Mouse (Mus musculus): ENCODE measurements around the gene S100a16. TPM values are rescaled to one million over a fixed set of nuclear protein-coding genes. Genes with fewer than 3 reads are reported as not detected.

Gene S100a16
- total and polyA plus RNA-seq, 3 experiments = not detected

DNA sequence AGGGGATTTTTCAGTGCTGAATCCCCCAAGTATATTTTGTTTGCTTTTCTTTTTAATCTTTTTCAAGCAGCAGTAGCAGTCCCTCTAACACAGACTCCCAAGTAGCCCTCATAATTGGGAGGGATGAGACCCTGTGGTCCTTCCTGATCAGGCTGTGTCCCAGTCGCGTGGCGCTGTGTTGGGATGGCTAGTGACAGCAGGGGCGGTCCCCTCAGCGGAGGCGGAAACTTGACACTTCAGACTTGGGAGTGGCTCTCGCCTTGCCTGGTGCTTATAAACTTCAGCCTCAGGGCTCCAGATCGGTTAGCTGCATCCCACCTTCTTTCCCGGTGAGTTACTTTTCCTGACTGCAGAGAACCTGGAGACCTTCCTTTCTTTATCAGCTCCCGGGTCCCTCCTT lies 22.4 kb upstream of the S100a16 start:
- peaks cover 32% of the 10 kb centered on the region for H3K4me1 ChIP-seq (ENCODE audit: insufficient read depth, low read depth, low read length)
- H3K27me3 ChIP-seq (ENCODE audit: insufficient read depth, low read length) = no peaks in the 10 kb centered on the region
- H3K4me3 ChIP-seq (ENCODE audit: low read depth, low read length) = peak overlapping the region; percentile 70
- no peaks in the 10 kb centered on the region for H3K9me3 ChIP-seq (replicated peaks)
- no peak for TF ChIP-seq TAL1 (conservative IDR thresholded peaks at IDR 0.05; ENCODE audit: low read depth, low read length)
- TF ChIP-seq CTCF (IDR thresholded peaks at IDR 0.05; ENCODE audit: low read depth, low read length) = no peak
- TF ChIP-seq GATA2 (IDR thresholded peaks at IDR 0.05; ENCODE audit: borderline replicate concordance, low read depth, low read length) = no peak
- TF ChIP-seq GATA1 (IDR thresholded peaks at IDR 0.05; ENCODE audit: borderline replicate concordance, low read length) = no peak
- no peak for TF ChIP-seq POLR2AphosphoS5 (IDR thresholded peaks at IDR 0.05; ENCODE audit: insufficient replicate concordance, low read depth, low read length)
- ATAC-seq (ENCODE audit: extremely low read depth, insufficient number of reproducible peaks, low FRiP score, poor library complexity, severe bottlenecking) = peak; percentile 88
- DNase-seq (ENCODE audit: low spot score) = peak; percentile 67
- peaks cover 35% of the 10 kb centered on the region for H3K36me3 ChIP-seq (replicated peaks)

DNA sequence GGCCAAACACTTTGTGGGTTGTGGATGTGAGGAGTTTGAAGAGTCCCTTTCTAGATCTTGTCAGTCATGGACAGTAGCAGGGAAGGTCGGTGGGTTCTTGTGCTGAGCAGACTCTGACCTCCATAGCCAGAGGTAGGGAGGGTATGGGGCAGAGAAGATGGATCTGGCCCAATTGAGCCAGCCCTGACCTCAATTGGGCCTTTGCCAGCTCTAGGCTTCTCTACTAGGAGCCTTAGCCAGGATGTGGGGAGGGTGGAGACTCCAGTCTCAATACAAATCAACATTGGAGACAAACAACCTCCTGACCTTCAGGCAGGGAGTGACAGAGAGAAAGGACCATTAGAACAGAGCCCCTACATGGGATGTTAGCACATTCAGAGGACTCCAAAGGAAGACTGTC lies 21.8 kb upstream of the S100a16 start:
- H3K4me1 ChIP-seq (ENCODE audit: insufficient read depth, low read depth, low read length) = peaks cover 32% of the 10 kb centered on the region
- peak overlapping the region; percentile 70 for H3K4me3 ChIP-seq (ENCODE audit: low read depth, low read length)
- TF ChIP-seq GATA1 (IDR thresholded peaks at IDR 0.05; ENCODE audit: borderline replicate concordance, low read length) (no peak), POLR2AphosphoS5 (IDR thresholded peaks at IDR 0.05; ENCODE audit: insufficient replicate concordance, low read depth, low read length) (no peak), TAL1 (conservative IDR thresholded peaks at IDR 0.05; ENCODE audit: low read depth, low read length) (no peak), GATA2 (IDR thresholded peaks at IDR 0.05; ENCODE audit: borderline replicate concordance, low read depth, low read length) (no peak), CTCF (IDR thresholded peaks at IDR 0.05; ENCODE audit: low read depth, low read length) (no peak)
- no peak for ATAC-seq (ENCODE audit: extremely low read depth, insufficient number of reproducible peaks, low FRiP score, poor library complexity, severe bottlenecking)
- H3K9me3 ChIP-seq (replicated peaks) = no peaks in the 10 kb centered on the region
- no peaks in the 10 kb centered on the region for H3K27me3 ChIP-seq (ENCODE audit: insufficient read depth, low read length)
- H3K36me3 ChIP-seq (replicated peaks) = peaks cover 35% of the 10 kb centered on the region
- DNase-seq (ENCODE audit: low spot score) = no peak

DNA sequence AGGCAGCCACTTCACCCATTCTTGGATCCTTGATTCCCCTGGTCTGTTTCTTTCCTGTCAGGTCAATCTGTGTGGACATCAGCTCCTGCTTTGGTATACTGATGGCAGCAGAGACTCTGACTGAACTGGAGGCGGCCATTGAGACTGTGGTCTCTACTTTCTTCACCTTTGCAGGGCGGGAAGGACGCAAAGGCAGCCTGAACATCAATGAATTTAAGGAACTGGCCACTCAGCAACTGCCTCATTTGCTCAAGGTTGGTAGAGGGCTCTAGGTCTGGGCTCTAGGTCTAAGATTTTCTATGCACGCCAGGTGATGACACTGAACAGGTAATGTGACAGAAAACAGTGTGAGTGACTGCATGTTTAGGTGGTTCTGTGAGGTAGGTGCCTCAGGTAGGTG lies 21.3 kb upstream of the S100a16 start:
- H3K4me1 ChIP-seq (ENCODE audit: insufficient read depth, low read depth, low read length) = peaks cover 31% of the 10 kb centered on the region
- ATAC-seq (ENCODE audit: extremely low read depth, insufficient number of reproducible peaks, low FRiP score, poor library complexity, severe bottlenecking) (no peak), DNase-seq (ENCODE audit: low spot score) (no peak)
- H3K36me3 ChIP-seq (replicated peaks) = peaks cover 34% of the 10 kb centered on the region
- TF ChIP-seq POLR2AphosphoS5 (IDR thresholded peaks at IDR 0.05; ENCODE audit: insufficient replicate concordance, low read depth, low read length) = no peak
- TF ChIP-seq TAL1 (conservative IDR thresholded peaks at IDR 0.05; ENCODE audit: low read depth, low read length) = no peak
- TF ChIP-seq GATA1 (IDR thresholded peaks at IDR 0.05; ENCODE audit: borderline replicate concordance, low read length) = no peak
- TF ChIP-seq CTCF (IDR thresholded peaks at IDR 0.05; ENCODE audit: low read depth, low read length) = no peak
- TF ChIP-seq GATA2 (IDR thresholded peaks at IDR 0.05; ENCODE audit: borderline replicate concordance, low read depth, low read length) = no peak
- no peak overlapping the region for H3K4me3 ChIP-seq (ENCODE audit: low read depth, low read length)
- H3K27me3 ChIP-seq (ENCODE audit: insufficient read depth, low read length) = no peaks in the 10 kb centered on the region
- H3K9me3 ChIP-seq (replicated peaks) = no peaks in the 10 kb centered on the region

DNA sequence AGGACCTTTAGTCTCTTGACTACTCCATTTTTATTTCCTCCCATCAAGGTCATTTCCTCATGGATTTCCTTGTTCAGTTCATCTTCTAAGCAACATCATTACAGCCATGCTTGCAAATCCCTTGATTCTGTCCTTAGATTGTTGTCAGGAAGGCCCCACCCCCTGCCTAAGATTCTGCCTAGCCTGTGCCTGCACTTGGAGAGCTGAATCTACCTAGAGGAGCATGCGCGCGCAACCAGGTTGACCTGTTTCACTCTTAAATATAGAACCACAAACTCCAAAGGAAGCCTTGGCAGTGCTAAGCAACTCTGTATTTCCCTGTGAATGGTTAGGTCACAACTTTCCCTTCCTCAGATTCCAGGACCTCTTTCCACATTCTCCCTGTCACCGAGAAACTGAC lies 19.3 kb upstream of the S100a16 start:
- ATAC-seq (ENCODE audit: extremely low read depth, insufficient number of reproducible peaks, low FRiP score, poor library complexity, severe bottlenecking) = no peak

DNA sequence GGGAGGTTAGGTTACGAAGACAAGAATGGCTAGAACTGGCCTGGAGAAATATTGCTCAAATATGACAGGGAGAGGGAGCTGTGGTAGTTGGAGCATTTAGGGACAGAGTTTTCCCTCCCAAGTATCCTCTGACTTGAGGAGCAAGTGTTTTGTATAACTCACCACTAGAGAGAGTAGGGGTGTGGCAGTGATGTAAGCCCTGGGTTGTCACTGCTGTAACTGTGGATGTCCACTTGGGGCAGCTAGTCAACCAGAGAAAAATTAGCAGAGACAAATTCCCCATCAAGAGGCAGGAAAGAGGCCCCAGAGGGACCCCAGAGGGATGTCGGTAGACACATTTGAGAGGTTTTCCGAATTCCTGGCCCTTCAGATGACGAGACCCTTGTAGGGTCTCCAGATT lies 11.6 kb upstream of the S100a16 start:
- TF ChIP-seq POLR2AphosphoS5 (IDR thresholded peaks at IDR 0.05; ENCODE audit: insufficient replicate concordance, low read depth, low read length) (no peak), GATA2 (IDR thresholded peaks at IDR 0.05; ENCODE audit: borderline replicate concordance, low read depth, low read length) (no peak), GATA1 (IDR thresholded peaks at IDR 0.05; ENCODE audit: borderline replicate concordance, low read length) (no peak), TAL1 (conservative IDR thresholded peaks at IDR 0.05; ENCODE audit: low read depth, low read length) (no peak), CTCF (IDR thresholded peaks at IDR 0.05; ENCODE audit: low read depth, low read length) (no peak)
- H3K9me3 ChIP-seq (replicated peaks) = no peaks in the 10 kb centered on the region
- H3K4me1 ChIP-seq (ENCODE audit: insufficient read depth, low read depth, low read length) = peaks cover 9% of the 10 kb centered on the region
- H3K36me3 ChIP-seq (replicated peaks) = peaks cover 7% of the 10 kb centered on the region
- no peak for DNase-seq (ENCODE audit: low spot score)
- no peak for ATAC-seq (ENCODE audit: extremely low read depth, insufficient number of reproducible peaks, low FRiP score, poor library complexity, severe bottlenecking)
- peaks cover 33% of the 10 kb centered on the region for H3K27me3 ChIP-seq (ENCODE audit: insufficient read depth, low read length)
- no peak overlapping the region for H3K4me3 ChIP-seq (ENCODE audit: low read depth, low read length)

More for the DNA sequence above, 19.3 kb upstream of the S100a16 start:
- peaks cover 22% of the 10 kb centered on the region for H3K36me3 ChIP-seq (replicated peaks)
- H3K4me3 ChIP-seq (ENCODE audit: low read depth, low read length) = no peak overlapping the region
- peaks cover 27% of the 10 kb centered on the region for H3K4me1 ChIP-seq (ENCODE audit: insufficient read depth, low read depth, low read length)
- H3K27me3 ChIP-seq (ENCODE audit: insufficient read depth, low read length) = no peaks in the 10 kb centered on the region
- no peak for TF ChIP-seq GATA2 (IDR thresholded peaks at IDR 0.05; ENCODE audit: borderline replicate concordance, low read depth, low read length)
- TF ChIP-seq CTCF (IDR thresholded peaks at IDR 0.05; ENCODE audit: low read depth, low read length) = no peak
- no peak for TF ChIP-seq GATA1 (IDR thresholded peaks at IDR 0.05; ENCODE audit: borderline replicate concordance, low read length)
- TF ChIP-seq POLR2AphosphoS5 (IDR thresholded peaks at IDR 0.05; ENCODE audit: insufficient replicate concordance, low read depth, low read length) = no peak
- TF ChIP-seq TAL1 (conservative IDR thresholded peaks at IDR 0.05; ENCODE audit: low read depth, low read length) = no peak
- no peak for DNase-seq (ENCODE audit: low spot score)
- H3K9me3 ChIP-seq (replicated peaks) = no peaks in the 10 kb centered on the region

DNA sequence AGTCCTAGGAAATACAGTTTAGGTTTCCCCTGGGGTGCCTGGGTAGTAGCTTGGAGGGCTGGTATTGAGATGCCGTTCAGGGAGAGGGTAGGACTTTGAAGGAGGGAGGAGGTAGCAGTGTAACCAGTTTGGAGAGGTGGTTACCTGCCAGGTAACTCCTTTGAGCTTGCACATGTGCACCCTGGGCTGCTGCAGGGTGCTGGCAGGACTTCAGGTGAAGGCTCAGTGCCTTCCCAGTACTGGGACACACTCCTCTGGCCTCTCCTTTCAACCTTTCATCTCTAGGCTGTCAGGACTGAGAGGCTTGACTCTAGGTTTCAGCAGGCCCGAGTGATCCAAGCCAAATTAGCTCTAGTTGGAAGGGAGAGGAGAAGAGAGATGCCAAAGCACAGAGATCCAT lies 11.0 kb upstream of the S100a16 start:
- Histone ChIP-seq H3K27me3 (ENCODE audit: insufficient read depth, low read length) (peaks cover 33% of the 10 kb centered on the region), H3K9me3 (replicated peaks) (no peaks in the 10 kb centered on the region), H3K4me1 (ENCODE audit: insufficient read depth, low read depth, low read length) (peaks cover 9% of the 10 kb centered on the region), H3K4me3 (ENCODE audit: low read depth, low read length) (no peak overlapping the region), H3K36me3 (replicated peaks) (peaks cover 5% of the 10 kb centered on the region)
- ATAC-seq (ENCODE audit: extremely low read depth, insufficient number of reproducible peaks, low FRiP score, poor library complexity, severe bottlenecking) (no peak), DNase-seq (ENCODE audit: low spot score) (no peak)
- TF ChIP-seq GATA2 (IDR thresholded peaks at IDR 0.05; ENCODE audit: borderline replicate concordance, low read depth, low read length) (no peak), GATA1 (IDR thresholded peaks at IDR 0.05; ENCODE audit: borderline replicate concordance, low read length) (no peak), POLR2AphosphoS5 (IDR thresholded peaks at IDR 0.05; ENCODE audit: insufficient replicate concordance, low read depth, low read length) (no peak), CTCF (IDR thresholded peaks at IDR 0.05; ENCODE audit: low read depth, low read length) (no peak), TAL1 (conservative IDR thresholded peaks at IDR 0.05; ENCODE audit: low read depth, low read length) (no peak)
